Mouse (Mus musculus) kidney, embryonic 15.5 days (tissue): ENCODE measurements around the gene Camkmt. TPM values are rescaled to one million over a fixed set of nuclear protein-coding genes. Genes with fewer than 3 reads are reported as not detected.

Source experiments
- ATAC-seq: fragments of 200-750 bp; cut with Nextera tagmentation; replicated peaks from 2 replicates; pipeline ENCODE4 v1.8.0; 2017; ENCODE audit warnings: moderate TSS enrichment; ENCODE audit not compliant: low FRiP score
- H3K27ac ChIP-seq: fragments of 300-500 bp; sonication (generic); 2 replicates; pipeline ENCODE4 v1.5.1; 2015; ENCODE audit warnings: mild to moderate bottlenecking, inconsistent platforms
- H3K27me3 ChIP-seq: fragments of 300-500 bp; sonication (generic); 2 replicates; pipeline ENCODE4 v1.6.1; 2015; ENCODE audit warnings: inconsistent platforms
- H3K36me3 ChIP-seq: fragments of 300-500 bp; sonication (generic); 2 replicates; pipeline ENCODE4 v1.6.1; 2015; ENCODE audit warnings: inconsistent platforms
- H3K4me1 ChIP-seq: fragments of 300-500 bp; sonication (generic); 2 replicates; pipeline ENCODE4 v1.6.1; 2015; ENCODE audit warnings: inconsistent platforms
- H3K4me2 ChIP-seq: fragments of 300-500 bp; sonication (generic); 2 replicates; pipeline ENCODE4 v1.6.1; 2015; ENCODE audit warnings: moderate library complexity, mild to moderate bottlenecking, inconsistent platforms
- H3K4me3 ChIP-seq: fragments of 300-500 bp; sonication (generic); replicated peaks from 2 replicates; pipeline ENCODE4 v1.5.1; 2015; ENCODE audit warnings: mild to moderate bottlenecking, inconsistent platforms
- H3K9ac ChIP-seq: fragments of 300-500 bp; sonication (generic); 2 replicates; pipeline ENCODE4 v1.6.1; 2015; ENCODE audit warnings: mild to moderate bottlenecking, inconsistent platforms
- H3K9me3 ChIP-seq: fragments of 300-500 bp; sonication (generic); replicated peaks from 2 replicates; pipeline ENCODE4 v1.6.1; 2016; ENCODE audit warnings: inconsistent platforms
- whole genome bisulfite sequencing: fragments of 180-500 bp; shearing (Covaris S2); methylation state at CpG from one replicate; pipeline ENCODE4 v1.1.7; 2015; ENCODE audit warnings: mixed read lengths; 5-methylcytosine and 5-hydroxymethylcytosine counted together
- polyA plus RNA-seq: library from polyadenylated mRNA; unstranded; fragments of >200 nt; fragmentation: Nextera tagmentation; extraction: Ambion mirVana; gene quantifications from 2 replicates; pipeline ENCODE4 v1.2.1, GENCODE M21; 2015

The Camkmt gene
- polyA plus RNA-seq, 1 experiment from 2014 or later = 13.8 TPM

- no peaks in the 10 kb centered on the region for H3K36me3 ChIP-seq
- WGBS = 81% methylated on average over 4 of the region's 4 CpGs
These were observed 292.0 kb downstream of the Camkmt start for GRCm38 (mm10) chr17:85382344-85382743.

GRCm38 (mm10) chr17:85382906-85383305, 292.6 kb downstream of the Camkmt start:
- H3K27ac ChIP-seq = no peak overlapping the region
- no peaks in the 10 kb centered on the region for H3K27me3 ChIP-seq
- no peaks in the 10 kb centered on the region for H3K9me3 ChIP-seq
- no peak overlapping the region for H3K4me2 ChIP-seq
- no peak overlapping the region for H3K9ac ChIP-seq
- WGBS = 80% methylated on average over 6 of the region's 6 CpGs
- ATAC-seq = no peak
- H3K36me3 ChIP-seq = no peaks in the 10 kb centered on the region
- H3K4me1 ChIP-seq = no peaks in the 10 kb centered on the region
- H3K4me3 ChIP-seq = no peak overlapping the region

More at GRCm38 (mm10) chr17:85382344-85382743, 292.0 kb downstream of the Camkmt start:
- H3K9ac ChIP-seq = no peak overlapping the region
- no peaks in the 10 kb centered on the region for H3K4me1 ChIP-seq
- no peaks in the 10 kb centered on the region for H3K27me3 ChIP-seq
- H3K27ac ChIP-seq = no peak overlapping the region
- H3K4me3 ChIP-seq = no peak overlapping the region
- H3K9me3 ChIP-seq = no peaks in the 10 kb centered on the region
- no peak for ATAC-seq
- no peak overlapping the region for H3K4me2 ChIP-seq

GRCm38 (mm10) chr17:85393091-85393890, 302.9 kb downstream of the Camkmt start:
- Histone ChIP-seq H3K4me1 (no peaks in the 10 kb centered on the region), H3K4me2 (no peak overlapping the region), H3K36me3 (no peaks in the 10 kb centered on the region), H3K27ac (no peak overlapping the region), H3K4me3 (no peak overlapping the region), H3K27me3 (no peaks in the 10 kb centered on the region), H3K9ac (no peak overlapping the region), H3K9me3 (no peaks in the 10 kb centered on the region)
- ATAC-seq = no peak
- WGBS = 92% methylated on average over 16 of the region's 16 CpGs

- ATAC-seq = no peak
- Histone ChIP-seq H3K27ac (no peak overlapping the region), H3K9me3 (no peaks in the 10 kb centered on the region), H3K27me3 (no peaks in the 10 kb centered on the region), H3K9ac (no peak overlapping the region), H3K36me3 (no peaks in the 10 kb centered on the region), H3K4me2 (no peak overlapping the region), H3K4me1 (no peaks in the 10 kb centered on the region), H3K4me3 (no peak overlapping the region)
- 89% methylated on average over 7 of the region's 7 CpGs for WGBS
These were observed 303.6 kb downstream of the Camkmt start for GRCm38 (mm10) chr17:85393891-85394321.

- Histone ChIP-seq H3K9me3 (no peaks in the 10 kb centered on the region), H3K4me3 (no peak overlapping the region), H3K27me3 (no peaks in the 10 kb centered on the region), H3K36me3 (no peaks in the 10 kb centered on the region), H3K4me1 (no peaks in the 10 kb centered on the region), H3K4me2 (no peak overlapping the region), H3K9ac (no peak overlapping the region), H3K27ac (no peak overlapping the region)
- ATAC-seq = no peak
- 45% methylated on average over 5 of the region's 5 CpGs for WGBS
These were observed 305.1 kb downstream of the Camkmt start for GRCm38 (mm10) chr17:85395502-85395901.

- no peaks in the 10 kb centered on the region for H3K9me3 ChIP-seq
- H3K36me3 ChIP-seq = no peaks in the 10 kb centered on the region
- ATAC-seq = no peak
- no peaks in the 10 kb centered on the region for H3K27me3 ChIP-seq
- no peak overlapping the region for H3K27ac ChIP-seq
- 75% methylated on average over 4 of the region's 4 CpGs for WGBS
- H3K4me3 ChIP-seq = no peak overlapping the region
- no peaks in the 10 kb centered on the region for H3K4me1 ChIP-seq
- no peak overlapping the region for H3K4me2 ChIP-seq
- H3K9ac ChIP-seq = no peak overlapping the region
These were observed 310.4 kb downstream of the Camkmt start for GRCm38 (mm10) chr17:85400751-85401150.

- Histone ChIP-seq H3K27me3 (no peaks in the 10 kb centered on the region), H3K36me3 (no peaks in the 10 kb centered on the region), H3K27ac (no peak overlapping the region), H3K4me3 (no peak overlapping the region), H3K9me3 (no peaks in the 10 kb centered on the region), H3K4me2 (no peak overlapping the region), H3K9ac (no peak overlapping the region), H3K4me1 (no peaks in the 10 kb centered on the region)
- no peak for ATAC-seq
- WGBS = 74% methylated on average over 5 of the region's 5 CpGs
These were observed 314.8 kb downstream of the Camkmt start for GRCm38 (mm10) chr17:85405161-85405560.

- H3K9ac ChIP-seq = no peak overlapping the region
- 85% methylated on average over 10 of the region's 10 CpGs for WGBS
- no peak overlapping the region for H3K4me2 ChIP-seq
- no peak overlapping the region for H3K4me3 ChIP-seq
- no peaks in the 10 kb centered on the region for H3K27me3 ChIP-seq
- no peak overlapping the region for H3K27ac ChIP-seq
- 0 out of 2 replicates have a peak, but pooled peaks cover 5% of the 10 kb centered on the region for H3K9me3 ChIP-seq
- ATAC-seq = no peak
- H3K36me3 ChIP-seq = no peaks in the 10 kb centered on the region
- no peaks in the 10 kb centered on the region for H3K4me1 ChIP-seq
These were observed 315.8 kb downstream of the Camkmt start for GRCm38 (mm10) chr17:85406195-85406594.

GRCm38 (mm10) chr17:85428831-85429230, 338.5 kb downstream of the Camkmt start:
- H3K4me3 ChIP-seq = no peak overlapping the region
- 66% methylated on average over 7 of the region's 7 CpGs for WGBS

GRCm38 (mm10) chr17:85432923-85433322, 342.6 kb downstream of the Camkmt start:
- 0 out of 2 replicates have a peak, but pooled peaks have one; percentile 33 for ATAC-seq
- Histone ChIP-seq H3K4me1 (peaks cover 6% of the 10 kb centered on the region; the same call in 1 of the 2 replicates), H3K36me3 (no peaks in the 10 kb centered on the region), H3K27ac (no peak overlapping the region), H3K4me2 (peak overlapping the region; percentile 17; the same call in 1 of the 2 replicates), H3K4me3 (no peak overlapping the region), H3K9me3 (no peaks in the 10 kb centered on the region), H3K9ac (no peak overlapping the region), H3K27me3 (no peaks in the 10 kb centered on the region)
- WGBS = 37% methylated on average over 8 of the region's 8 CpGs

More at GRCm38 (mm10) chr17:85428831-85429230, 338.5 kb downstream of the Camkmt start:
- peaks cover 6% of the 10 kb centered on the region; the same call in 1 of the 2 replicates for H3K4me1 ChIP-seq
- no peaks in the 10 kb centered on the region for H3K27me3 ChIP-seq
- H3K36me3 ChIP-seq = no peaks in the 10 kb centered on the region
- H3K9ac ChIP-seq = no peak overlapping the region
- H3K9me3 ChIP-seq = no peaks in the 10 kb centered on the region
- ATAC-seq = no peak
- no peak overlapping the region for H3K4me2 ChIP-seq
- no peak overlapping the region for H3K27ac ChIP-seq

GRCm38 (mm10) chr17:85443036-85443435, 352.7 kb downstream of the Camkmt start:
- Histone ChIP-seq H3K36me3 (no peaks in the 10 kb centered on the region), H3K27me3 (no peaks in the 10 kb centered on the region; the same call in 1 of the 2 replicates), H3K4me3 (no peak overlapping the region), H3K9ac (no peak overlapping the region), H3K9me3 (no peaks in the 10 kb centered on the region), H3K27ac (no peak overlapping the region), H3K4me1 (no peaks in the 10 kb centered on the region), H3K4me2 (no peak overlapping the region)
- ATAC-seq = no peak
- 69% methylated on average over 8 of the region's 8 CpGs for WGBS

- ATAC-seq = no peak
- Histone ChIP-seq H3K27me3 (peaks cover 94% of the 10 kb centered on the region), H3K36me3 (no peaks in the 10 kb centered on the region), H3K9ac (no peak overlapping the region), H3K9me3 (no peaks in the 10 kb centered on the region), H3K27ac (no peak overlapping the region), H3K4me2 (peak overlapping the region; percentile 31), H3K4me1 (peaks cover 9% of the 10 kb centered on the region), H3K4me3 (0 out of 2 replicates have a peak overlapping the region, but pooled peaks have one; percentile 15)
- 3% methylated on average over 23 of the region's 23 CpGs for WGBS
These were observed 364.1 kb downstream of the Camkmt start for GRCm38 (mm10) chr17:85454419-85454983.
